In genomic region chr1:60920493-60921355, GRCm38 (mm10) we compare ENCODE assay signal across 10 mouse cellular contexts. TPM values are rescaled to one million over a fixed set of nuclear protein-coding genes. Genes with fewer than 3 reads are reported as not detected.
DNase-seq lines count a peak whose midpoint lies in the region; ATAC-seq and TF ChIP-seq lines count a peak whose summit lies in the region.
"Had no signal": no experiment of that assay in that cellular context is flagged by ENCODE, and none has a peak within 500 bp of the region (broad histone marks: within the 10 kb centered on the region; RNA-seq: fewer than 3 reads in every experiment).

No protein-coding gene starts in this region.

- no peak overlapping the region for H3K9ac ChIP-seq in limb, embryonic 14.5 days (ENCODE audit: low read depth, low read length, severe bottlenecking)
- no peak overlapping the region for H3K9ac ChIP-seq in embryonic facial prominence, embryonic 11.5 days (replicated peaks; ENCODE audit: low read length)
- H3K9ac ChIP-seq: liver, embryonic 15.5 days had no signal

- H3K4me3 ChIP-seq in limb, embryonic 14.5 days (replicated peaks; ENCODE audit: low read length): no peak overlapping the region
- H3K4me3 ChIP-seq in limb, embryonic 10.5 days: no peak overlapping the region
- no peak overlapping the region for H3K4me3 ChIP-seq in embryonic facial prominence, embryonic 11.5 days (ENCODE audit: low read depth, low read length)
- H3K4me3 ChIP-seq: liver, embryonic 15.5 days had no signal

- no peaks in the 10 kb centered on the region for H3K9me3 ChIP-seq in limb, embryonic 14.5 days (ENCODE audit: control insufficient read depth, low read length)
- H3K9me3 ChIP-seq in limb, embryonic 10.5 days (replicated peaks): no peaks in the 10 kb centered on the region
- H3K9me3 ChIP-seq in embryonic facial prominence, embryonic 11.5 days (replicated peaks; ENCODE audit: control insufficient read depth, low read length): no peaks in the 10 kb centered on the region
- H3K9me3 ChIP-seq: liver, embryonic 15.5 days had no signal

- no peaks in the 10 kb centered on the region for H3K27me3 ChIP-seq in limb, embryonic 14.5 days (ENCODE audit: control insufficient read depth, insufficient read depth, low read length)
- H3K27me3 ChIP-seq in limb, embryonic 10.5 days (ENCODE audit: low read depth, poor library complexity, severe bottlenecking): no peaks in the 10 kb centered on the region
- H3K27me3 ChIP-seq in embryonic facial prominence, embryonic 11.5 days (ENCODE audit: control insufficient read depth, insufficient read depth, low read length): no peaks in the 10 kb centered on the region
- H3K27me3 ChIP-seq: liver, embryonic 15.5 days had no signal

- 77% methylated on average over 24 of the region's 24 CpGs for WGBS in limb, embryonic 14.5 days
- WGBS in limb, embryonic 10.5 days: 88% methylated on average over 24 of the region's 24 CpGs
- 82% methylated on average over 24 of the region's 24 CpGs for WGBS in embryonic facial prominence, embryonic 11.5 days

- TF ChIP-seq POLR2A in limb, embryonic 14.5 days (IDR thresholded peaks at IDR 0.05; ENCODE audit: borderline replicate concordance, extremely low read depth, insufficient read depth, insufficient read length): no peak

- peak; percentile 17 for DNase-seq in adrenal gland, adult 2 months
- DNase-seq in adrenal gland, postnatal 4 days (ENCODE audit: low spot score in 2 of 2): no peak
- peak; percentile 27 for DNase-seq in limb, embryonic 14.5 days (ENCODE audit: low spot score)
- no peak for DNase-seq in limb, embryonic 10.5 days (ENCODE audit: low spot score)
- DNase-seq in embryonic facial prominence, embryonic 11.5 days (ENCODE audit: low spot score): peak; percentile 51
- peak; percentile 52 for DNase-seq in naive thymus-derived CD4-positive, alpha-beta T cell, adult 2 months (ENCODE audit: low read depth)
- DNase-seq in spleen, postnatal 14 days (ENCODE audit: low spot score in 2 of 2): no peak
- no peak for DNase-seq in c-Kit-positive CD71-positive TER-119-positive erythroid progenitor cells, embryonic 14.5 days (ENCODE audit: low spot score)

- H3K4me1 ChIP-seq in limb, embryonic 14.5 days (ENCODE audit: control insufficient read depth, insufficient read depth, low read length): no peaks in the 10 kb centered on the region
- H3K4me1 ChIP-seq in limb, embryonic 10.5 days: peaks cover 3% of the 10 kb centered on the region; the same call in 1 of the 2 replicates
- no peaks in the 10 kb centered on the region for H3K4me1 ChIP-seq in embryonic facial prominence, embryonic 11.5 days (ENCODE audit: control insufficient read depth, insufficient read depth, low read length)
- H3K4me1 ChIP-seq: liver, embryonic 15.5 days had no signal

- H3K4me2 ChIP-seq in limb, embryonic 14.5 days (replicated peaks; ENCODE audit: low read depth, low read length, severe bottlenecking): no peak overlapping the region
- no peak overlapping the region for H3K4me2 ChIP-seq in embryonic facial prominence, embryonic 11.5 days (ENCODE audit: low read depth, low read length)
- H3K4me2 ChIP-seq: liver, embryonic 15.5 days had no signal

- peak; percentile 57; the same call in 1 of the 2 replicates for ATAC-seq in limb, embryonic 14.5 days (ENCODE audit: low FRiP score, low read depth)
- no peak for ATAC-seq in embryonic facial prominence, embryonic 11.5 days (replicated peaks; ENCODE audit: insufficient number of reproducible peaks, low FRiP score, low TSS enrichment, low read depth)

- no peaks in the 10 kb centered on the region for H3K36me3 ChIP-seq in limb, embryonic 14.5 days (ENCODE audit: control insufficient read depth, insufficient read depth, low read length)
- H3K36me3 ChIP-seq in limb, embryonic 10.5 days: no peaks in the 10 kb centered on the region
- H3K36me3 ChIP-seq in embryonic facial prominence, embryonic 11.5 days (replicated peaks; ENCODE audit: control insufficient read depth, insufficient read depth, low read depth, low read length): no peaks in the 10 kb centered on the region
- H3K36me3 ChIP-seq: liver, embryonic 15.5 days had no signal

- H3K27ac ChIP-seq in limb, embryonic 14.5 days (replicated peaks; ENCODE audit: low read depth, low read length): no peak overlapping the region
- no peak overlapping the region for H3K27ac ChIP-seq in limb, embryonic 10.5 days
- H3K27ac ChIP-seq in embryonic facial prominence, embryonic 11.5 days (replicated peaks; ENCODE audit: low read depth, low read length): no peak overlapping the region
- H3K27ac ChIP-seq: liver, embryonic 15.5 days had no signal

RNA-seq across cellular contexts. Expression of gene Ctla4, which starts 33.9 kb away (rescaled TPM):
- total RNA-seq in adrenal gland, adult 2 months (2021): not detected
- 0.04 TPM in 1 of 2 replicates, not detected in the other for polyA plus RNA-seq in adrenal gland, adult 2 months (2012; rRNA removed)
- total RNA-seq in adrenal gland, postnatal 4 days (2021): not detected
- polyA plus RNA-seq in limb, embryonic 14.5 days (2012; rRNA removed): 0.26 and 0.33 TPM in 2 replicates
- 0.34 and 0.40 TPM in 2 replicates for polyA plus RNA-seq in limb, embryonic 14.5 days (2014; fragmentation: Nextera tagmentation; extraction: Ambion mirVana)
- not detected in 2 replicates for polyA plus RNA-seq in limb, embryonic 10.5 days (2016; fragmentation: Nextera tagmentation; extraction: Ambion mirVana)
- polyA plus RNA-seq in embryonic facial prominence, embryonic 11.5 days (2014; fragmentation: Nextera tagmentation; extraction: Ambion mirVana): not detected in 2 replicates
- polyA plus RNA-seq: heart, embryonic 14.5 days; liver, embryonic 15.5 days had no signal

RNA-seq across cellular contexts. Expression of gene Icos, which starts 57.0 kb away (rescaled TPM):
- under 1 TPM in 1 of 2 experiments, not detected in 1; 0.38 TPM for total RNA-seq in adrenal gland, adult 2 months (2021)
- polyA plus RNA-seq in adrenal gland, adult 2 months (2012; rRNA removed): 0.02 and 0.03 TPM in 2 replicates
- total RNA-seq in adrenal gland, postnatal 4 days (2021): under 1 TPM; 0.08 to 0.34 TPM
- polyA plus RNA-seq in limb, embryonic 14.5 days (2012; rRNA removed): 0.54 and 0.62 TPM in 2 replicates
- polyA plus RNA-seq in limb, embryonic 14.5 days (2014; fragmentation: Nextera tagmentation; extraction: Ambion mirVana): 0.65 and 0.77 TPM in 2 replicates
- polyA plus RNA-seq in limb, embryonic 10.5 days (2016; fragmentation: Nextera tagmentation; extraction: Ambion mirVana): not detected in 2 replicates
- 0.13 TPM in 1 of 2 replicates, not detected in the other for polyA plus RNA-seq in embryonic facial prominence, embryonic 11.5 days (2014; fragmentation: Nextera tagmentation; extraction: Ambion mirVana)

Comparison
In these comparisons a context has a peak if more than half of its experiments do, and no peak if none do; other contexts are left out.
1. DNase-seq: peak in adrenal gland, adult 2 months (single experiment), limb, embryonic 14.5 days (single experiment), embryonic facial prominence, embryonic 11.5 days (single experiment) and naive thymus-derived CD4-positive, alpha-beta T cell, adult 2 months (single experiment); none in adrenal gland, postnatal 4 days (0 of 2), limb, embryonic 10.5 days (single experiment), spleen, postnatal 14 days (0 of 2) and c-Kit-positive CD71-positive TER-119-positive erythroid progenitor cells, embryonic 14.5 days (single experiment).